Mouse (Mus musculus) E14TG2a.4 (cell line): ENCODE measurements at regions not wholly inside any gene's neighbourhood (a gene's known extent, or its start where the extent isn't known, plus 50 kb on each side); places are given as distances from the start of the nearest gene placed in this dataset.

ENCODE experiments used
- CTCF ChIP-seq: conservative IDR thresholded peaks from 2 replicates; pipeline ENCODE4 v1.5.1; 2014; ENCODE audit warnings: low read length
- NANOG ChIP-seq: IDR thresholded peaks from 2 replicates; pipeline ENCODE4 v1.6.1; 2014; ENCODE audit warnings: borderline replicate concordance, low read length, mixed read lengths
- POU5F1 ChIP-seq: IDR thresholded peaks from 2 replicates; pipeline ENCODE4 v1.6.1; 2014; ENCODE audit warnings: low read length, borderline replicate concordance

DNA sequence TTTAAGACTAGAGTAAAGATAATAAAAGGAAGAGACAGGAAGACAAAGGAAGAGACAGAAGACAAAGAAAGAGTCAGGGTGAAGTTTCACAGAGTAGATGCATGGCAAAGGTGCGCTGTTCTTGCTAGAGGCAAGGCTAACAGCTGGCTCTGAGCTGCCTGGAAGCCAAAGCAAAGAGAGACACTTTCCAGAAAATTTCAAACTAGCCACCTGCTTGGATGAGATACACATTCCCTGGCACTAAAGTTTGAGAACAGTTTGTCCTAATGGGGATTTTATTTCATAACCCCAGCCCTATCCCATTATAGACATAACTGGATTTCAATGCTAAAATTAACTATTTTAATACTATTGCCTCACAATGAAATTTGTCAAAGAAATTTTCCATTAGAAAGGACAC is 235.9 kb downstream of the Tmem114 start:
- TF ChIP-seq CTCF (no peak), NANOG (no peak), POU5F1 (no peak)
